Mouse (Mus musculus) mesoderm, embryonic 11.5 days (tissue): ENCODE measurements around the gene Ptges3l.
A peak's percentile ranks its signal among the peaks of the same experiment; 100 is the strongest.
"Not testable (repeated sequence)": the region's sequence is repeated elsewhere in the genome, so short reads cannot be mapped to it uniquely, and the experiment has no call there.

Experiments
- DNase-seq: peaks from one replicate; pipeline ENCODE4 v3.0.0-alpha.2; 2012; ENCODE audit warnings: low read depth, low spot score

The Ptges3l gene

GRCm38 (mm10) chr11:101424925-101425813, at the start of gene Ptges3l, which contains the start of gene Rundc1:
Ptges3l (minus strand) TSS chr11:101425333.
Rundc1 (plus strand) TSS chr11:101425085.
- DNase-seq, result peak; percentile 95

- no peak for DNase-seq
Observed at GRCm38 (mm10) chr11:101474298-101474697, 49.2 kb upstream of the Ptges3l start.

GRCm38 (mm10) chr11:101473686-101474085, 48.6 kb upstream of the Ptges3l start:
- not testable (repeated sequence) for DNase-seq

GRCm38 (mm10) chr11:101472336-101472735, 47.2 kb upstream of the Ptges3l start:
- DNase-seq, result no peak

GRCm38 (mm10) chr11:101471926-101472325, 46.8 kb upstream of the Ptges3l start:
- no peak for DNase-seq

GRCm38 (mm10) chr11:101470206-101470605, 45.1 kb upstream of the Ptges3l start:
- DNase-seq, result no peak

GRCm38 (mm10) chr11:101469155-101469554, 44.0 kb upstream of the Ptges3l start:
- DNase-seq, result no peak

- DNase-seq, result no peak
Observed at GRCm38 (mm10) chr11:101468731-101469130, 43.6 kb upstream of the Ptges3l start.

- DNase-seq, result no peak
Observed at GRCm38 (mm10) chr11:101468263-101468688, 43.1 kb upstream of the Ptges3l start.

GRCm38 (mm10) chr11:101467477-101468262, 42.5 kb upstream of the Ptges3l start:
- DNase-seq, result peak; percentile 80

GRCm38 (mm10) chr11:101466552-101466950, 41.4 kb upstream of the Ptges3l start:
- DNase-seq, result not testable (repeated sequence)

GRCm38 (mm10) chr11:101465869-101466551, 40.9 kb upstream of the Ptges3l start, which contains the start of gene Vat1:
Vat1 (minus strand) TSS chr11:101466230.
- peak; percentile 62 for DNase-seq

- DNase-seq, result peak; percentile 48
Observed at GRCm38 (mm10) chr11:101465101-101465868, 40.2 kb upstream of the Ptges3l start.

GRCm38 (mm10) chr11:101464211-101465100, 39.3 kb upstream of the Ptges3l start, which contains the start of gene Rnd2:
Rnd2 (plus strand) TSS chr11:101464999.
- DNase-seq, result no peak

GRCm38 (mm10) chr11:101462583-101463440, 37.7 kb upstream of the Ptges3l start:
- peak; percentile 64 for DNase-seq

- DNase-seq, result no peak
Observed at GRCm38 (mm10) chr11:101462141-101462540, 37.0 kb upstream of the Ptges3l start.

- DNase-seq, result no peak
Observed at GRCm38 (mm10) chr11:101460321-101460720, 35.2 kb upstream of the Ptges3l start.

- no peak for DNase-seq
Observed at GRCm38 (mm10) chr11:101459716-101460115, 34.6 kb upstream of the Ptges3l start.

- no peak for DNase-seq
Observed at GRCm38 (mm10) chr11:101458217-101458616, 33.1 kb upstream of the Ptges3l start.
